Mouse (Mus musculus): Measurements from ENCODE around the gene Epb41l4b. TPM values are rescaled to one million over a fixed set of nuclear protein-coding genes. Genes with fewer than 3 reads are reported as not detected.

Epb41l4b gene
- total and polyA plus RNA-seq, 2 experiments from 2014 or later: 4.2 to 14.7 TPM

GRCm38 (mm10) chr4:57134554-57134953 lies 8.7 kb downstream of the Epb41l4b start:
- H3K9me3 ChIP-seq (ENCODE audit: low read length): no peaks in the 10 kb centered on the region
- WGBS: 64% methylated on average over 4 of the region's 4 CpGs
- DNase-seq (ENCODE audit: low spot score): peak; percentile 31
- no peak overlapping the region for H3K9ac ChIP-seq (replicated peaks; ENCODE audit: low read length)
- no peaks in the 10 kb centered on the region for H3K36me3 ChIP-seq (ENCODE audit: insufficient read depth, low read length)
- H3K4me1 ChIP-seq (ENCODE audit: insufficient read depth, low read length): no peaks in the 10 kb centered on the region; the same call in 1 of the 2 replicates
- no peak overlapping the region for H3K4me3 ChIP-seq (ENCODE audit: low read length)
- no peaks in the 10 kb centered on the region for H3K27me3 ChIP-seq (ENCODE audit: insufficient read depth, low read length)
- ATAC-seq: no peak
- H3K27ac ChIP-seq: no peak overlapping the region
- no peak overlapping the region for H3K4me2 ChIP-seq (ENCODE audit: low read depth, low read length)
- TF ChIP-seq CTCF (IDR thresholded peaks at IDR 0.05; ENCODE audit: low read depth): no peak

GRCm38 (mm10) chr4:57131839-57132238 lies 11.4 kb downstream of the Epb41l4b start:
- H3K9me3 ChIP-seq (ENCODE audit: low read length): no peaks in the 10 kb centered on the region
- DNase-seq (ENCODE audit: low spot score) (peak; percentile 33), ATAC-seq (peak; percentile 58; the same call in 1 of the 2 replicates)

GRCm38 (mm10) chr4:57129718-57130515 lies 13.3 kb downstream of the Epb41l4b start:
- H3K4me3 ChIP-seq (ENCODE audit: low read length): no peak overlapping the region
- H3K9me3 ChIP-seq (ENCODE audit: low read length): no peaks in the 10 kb centered on the region
- ATAC-seq: no peak
- DNase-seq (ENCODE audit: low spot score): no peak
- H3K4me2 ChIP-seq (ENCODE audit: low read depth, low read length): no peak overlapping the region
- H3K9ac ChIP-seq (replicated peaks; ENCODE audit: low read length): no peak overlapping the region
- H3K4me1 ChIP-seq (ENCODE audit: insufficient read depth, low read length): no peaks in the 10 kb centered on the region; the same call in 1 of the 2 replicates
- 70% methylated on average over 11 of the region's 11 CpGs for WGBS
- no peaks in the 10 kb centered on the region for H3K36me3 ChIP-seq (ENCODE audit: insufficient read depth, low read length)
- TF ChIP-seq CTCF (IDR thresholded peaks at IDR 0.05; ENCODE audit: low read depth): no peak
- H3K27me3 ChIP-seq (ENCODE audit: insufficient read depth, low read length): no peaks in the 10 kb centered on the region
- H3K27ac ChIP-seq: no peak overlapping the region

More at GRCm38 (mm10) chr4:57131839-57132238, 11.4 kb downstream of the Epb41l4b start:
- H3K4me1 ChIP-seq (ENCODE audit: insufficient read depth, low read length): no peaks in the 10 kb centered on the region; the same call in 1 of the 2 replicates
- H3K27me3 ChIP-seq (ENCODE audit: insufficient read depth, low read length): no peaks in the 10 kb centered on the region
- H3K27ac ChIP-seq: no peak overlapping the region
- no peak overlapping the region for H3K4me3 ChIP-seq (ENCODE audit: low read length)
- TF ChIP-seq CTCF (IDR thresholded peaks at IDR 0.05; ENCODE audit: low read depth): no peak
- H3K4me2 ChIP-seq (ENCODE audit: low read depth, low read length): no peak overlapping the region
- no peak overlapping the region for H3K9ac ChIP-seq (replicated peaks; ENCODE audit: low read length)
- 72% methylated on average over 10 of the region's 10 CpGs for whole genome bisulfite sequencing
- no peaks in the 10 kb centered on the region for H3K36me3 ChIP-seq (ENCODE audit: insufficient read depth, low read length)

GRCm38 (mm10) chr4:57123003-57123402 lies 20.2 kb downstream of the Epb41l4b start:
- peaks cover 6% of the 10 kb centered on the region; the same call in 1 of the 2 replicates for H3K4me1 ChIP-seq (ENCODE audit: insufficient read depth, low read length)
- no peaks in the 10 kb centered on the region for H3K36me3 ChIP-seq (ENCODE audit: insufficient read depth, low read length)
- DNase-seq (ENCODE audit: low spot score): no peak
- no peak for ATAC-seq
- 58% methylated on average over 11 of the region's 11 CpGs for WGBS
- H3K4me3 ChIP-seq (ENCODE audit: low read length): no peak overlapping the region
- H3K4me2 ChIP-seq (ENCODE audit: low read depth, low read length): no peak overlapping the region
- no peaks in the 10 kb centered on the region for H3K27me3 ChIP-seq (ENCODE audit: insufficient read depth, low read length)
- no peak for TF ChIP-seq CTCF (IDR thresholded peaks at IDR 0.05; ENCODE audit: low read depth)
- no peak overlapping the region for H3K27ac ChIP-seq
- H3K9ac ChIP-seq (replicated peaks; ENCODE audit: low read length): no peak overlapping the region
- H3K9me3 ChIP-seq (ENCODE audit: low read length): no peaks in the 10 kb centered on the region

GRCm38 (mm10) chr4:57122166-57122565 lies 21.1 kb downstream of the Epb41l4b start:
- no peak for DNase-seq (ENCODE audit: low spot score)

GRCm38 (mm10) chr4:57120563-57120962 lies 22.7 kb downstream of the Epb41l4b start:
- peak; percentile 47 for DNase-seq (ENCODE audit: low spot score)
- 45% methylated on average over 2 of the region's 2 CpGs for WGBS
- peak; percentile 48 for TF ChIP-seq CTCF (IDR thresholded peaks at IDR 0.05; ENCODE audit: low read depth)
- H3K4me1 ChIP-seq (ENCODE audit: insufficient read depth, low read length): peaks cover 6% of the 10 kb centered on the region; the same call in 1 of the 2 replicates
- no peak overlapping the region for H3K4me3 ChIP-seq (ENCODE audit: low read length)
- H3K4me2 ChIP-seq (ENCODE audit: low read depth, low read length): no peak overlapping the region
- ATAC-seq: peak; percentile 19; the same call in 1 of the 2 replicates
- H3K27ac ChIP-seq: no peak overlapping the region
- no peaks in the 10 kb centered on the region for H3K36me3 ChIP-seq (ENCODE audit: insufficient read depth, low read length)
- H3K27me3 ChIP-seq (ENCODE audit: insufficient read depth, low read length): no peaks in the 10 kb centered on the region
- no peaks in the 10 kb centered on the region for H3K9me3 ChIP-seq (ENCODE audit: low read length)
- no peak overlapping the region for H3K9ac ChIP-seq (replicated peaks; ENCODE audit: low read length)

More at GRCm38 (mm10) chr4:57122166-57122565, 21.1 kb downstream of the Epb41l4b start:
- TF ChIP-seq CTCF (IDR thresholded peaks at IDR 0.05; ENCODE audit: low read depth): no peak
- Histone ChIP-seq H3K4me1 (ENCODE audit: insufficient read depth, low read length) (peaks cover 6% of the 10 kb centered on the region; the same call in 1 of the 2 replicates), H3K9me3 (ENCODE audit: low read length) (no peaks in the 10 kb centered on the region), H3K27ac (no peak overlapping the region), H3K9ac (replicated peaks; ENCODE audit: low read length) (no peak overlapping the region), H3K36me3 (ENCODE audit: insufficient read depth, low read length) (no peaks in the 10 kb centered on the region), H3K4me2 (ENCODE audit: low read depth, low read length) (no peak overlapping the region), H3K27me3 (ENCODE audit: insufficient read depth, low read length) (no peaks in the 10 kb centered on the region), H3K4me3 (ENCODE audit: low read length) (no peak overlapping the region)
- 87% methylated on average over 3 of the region's 3 CpGs for WGBS
- no peak for ATAC-seq

- no peak overlapping the region for H3K4me2 ChIP-seq (ENCODE audit: low read depth, low read length)
- ATAC-seq (no peak), DNase-seq (ENCODE audit: low spot score) (no peak)
- no peak overlapping the region for H3K9ac ChIP-seq (replicated peaks; ENCODE audit: low read length)
- no peaks in the 10 kb centered on the region for H3K36me3 ChIP-seq (ENCODE audit: insufficient read depth, low read length)
- no peak overlapping the region for H3K4me3 ChIP-seq (ENCODE audit: low read length)
- H3K27me3 ChIP-seq (ENCODE audit: insufficient read depth, low read length): no peaks in the 10 kb centered on the region
- no peak overlapping the region for H3K27ac ChIP-seq
- WGBS: 88% methylated on average over 6 of the region's 6 CpGs
- peaks cover 6% of the 10 kb centered on the region; the same call in 1 of the 2 replicates for H3K4me1 ChIP-seq (ENCODE audit: insufficient read depth, low read length)
- TF ChIP-seq CTCF (IDR thresholded peaks at IDR 0.05; ENCODE audit: low read depth): no peak
- no peaks in the 10 kb centered on the region for H3K9me3 ChIP-seq (ENCODE audit: low read length)
These were observed 23.3 kb downstream of the Epb41l4b start for GRCm38 (mm10) chr4:57119976-57120375.
